Mouse (Mus musculus): ENCODE data around the gene Ccdc58. TPM values are rescaled to one million over a fixed set of nuclear protein-coding genes. Genes with fewer than 3 reads are reported as not detected.
"Not testable (repeated sequence)": the region's sequence is repeated elsewhere in the genome, so short reads cannot be mapped to it uniquely, and the experiment has no call there.

The Ccdc58 gene
- polyA plus RNA-seq, 1 experiment, result 21.3 TPM

- no peak for DNase-seq
- TF ChIP-seq POLR2A (IDR thresholded peaks at IDR 0.05; ENCODE audit: low read depth, low read length) (no peak), CTCF (conservative IDR thresholded peaks at IDR 0.05; ENCODE audit: insufficient read depth, insufficient read length, low read depth, low read length) (no peak)
- Histone ChIP-seq H3K27me3 (replicated peaks; ENCODE audit: control insufficient read depth, insufficient read depth, low read length) (no peaks in the 10 kb centered on the region), H3K27ac (ENCODE audit: insufficient read depth, low read depth, low read length) (no peak overlapping the region), H3K36me3 (ENCODE audit: control insufficient read depth, insufficient read depth, low read length) (no peaks in the 10 kb centered on the region), H3K4me1 (ENCODE audit: control insufficient read depth, insufficient read depth, low read length) (no peaks in the 10 kb centered on the region), H3K4me3 (ENCODE audit: insufficient read depth, low read depth, low read length) (no peak overlapping the region)
- WGBS, result 92% methylated on average over 3 of the region's 3 CpGs
Observed at GRCm38 (mm10) chr16:36074772-36075171, 3.3 kb downstream of the Ccdc58 start.

DNA sequence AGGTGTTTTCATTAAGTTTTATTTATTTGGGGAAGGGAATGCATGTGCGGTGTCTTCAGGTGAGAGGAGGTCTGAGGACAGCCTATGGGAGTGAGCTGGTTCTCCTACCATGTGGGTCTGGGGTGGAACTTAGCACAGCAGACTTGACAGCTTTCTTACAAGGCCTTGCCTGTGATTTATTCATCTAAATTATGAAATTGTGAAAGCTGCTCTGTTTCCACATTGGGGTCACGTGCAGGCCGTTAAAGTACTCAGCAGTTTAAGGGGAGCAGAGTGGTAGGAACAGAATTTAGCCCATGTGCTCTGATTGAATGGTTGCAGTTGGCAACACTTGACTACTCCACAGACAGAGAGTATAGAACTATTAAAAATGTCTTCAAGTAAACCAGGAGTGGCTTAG, 8.4 kb downstream of the Ccdc58 start:
- WGBS, result 94% methylated on average over 3 of the region's 3 CpGs
- no peak for DNase-seq
- H3K36me3 ChIP-seq (ENCODE audit: control insufficient read depth, insufficient read depth, low read length), result no peaks in the 10 kb centered on the region
- no peaks in the 10 kb centered on the region for H3K4me1 ChIP-seq (ENCODE audit: control insufficient read depth, insufficient read depth, low read length)
- no peaks in the 10 kb centered on the region for H3K27me3 ChIP-seq (replicated peaks; ENCODE audit: control insufficient read depth, insufficient read depth, low read length)
- no peak overlapping the region for H3K27ac ChIP-seq (ENCODE audit: insufficient read depth, low read depth, low read length)
- no peak overlapping the region for H3K4me3 ChIP-seq (ENCODE audit: insufficient read depth, low read depth, low read length)
- no peak for TF ChIP-seq CTCF (conservative IDR thresholded peaks at IDR 0.05; ENCODE audit: insufficient read depth, insufficient read length, low read depth, low read length)

DNA sequence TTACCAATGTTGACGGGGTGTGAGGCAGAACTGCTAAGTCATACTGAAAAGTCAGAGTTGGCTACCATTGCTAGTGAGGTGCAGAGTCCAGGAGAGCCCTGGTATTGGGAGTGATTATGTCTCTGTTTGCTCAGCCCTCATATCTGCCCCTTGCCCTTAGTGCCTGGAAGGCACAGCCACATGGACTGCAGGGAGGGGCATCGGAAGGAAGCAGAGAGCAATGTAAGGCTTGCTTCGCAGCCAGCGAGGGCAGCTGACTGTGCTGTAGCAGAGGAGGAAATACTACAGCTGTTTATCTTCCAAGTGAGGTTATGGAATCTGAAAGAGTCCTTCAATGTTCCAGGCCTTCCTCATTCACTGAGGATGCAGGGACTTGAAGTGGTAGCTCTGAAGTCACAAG, 16.4 kb downstream of the Ccdc58 start:
- 38% methylated on average over 4 of the region's 4 CpGs for WGBS
- DNase-seq, result peak; percentile 74
- no peak overlapping the region for H3K27ac ChIP-seq (ENCODE audit: insufficient read depth, low read depth, low read length)

DNA sequence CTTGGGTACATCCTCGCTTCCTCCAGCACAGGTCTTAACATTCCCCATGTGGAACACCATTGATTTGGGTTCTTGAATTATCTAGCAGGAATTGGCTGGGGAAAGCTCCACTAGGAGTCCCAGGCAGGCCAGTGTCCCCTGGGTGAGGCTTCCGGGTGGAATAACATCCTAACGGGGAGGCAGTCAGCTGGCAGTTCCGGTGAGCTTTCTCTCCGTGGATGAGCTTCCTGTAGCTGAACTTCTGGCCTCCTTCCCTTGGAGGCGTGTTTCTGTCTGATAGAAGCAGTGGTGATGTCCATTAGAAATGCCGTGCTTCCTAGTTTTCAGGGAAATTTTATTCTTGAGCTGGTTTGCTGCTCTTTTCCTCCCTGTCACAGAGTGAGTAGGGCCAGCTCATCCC, 17.6 kb downstream of the Ccdc58 start:
- Histone ChIP-seq H3K27ac (ENCODE audit: insufficient read depth, low read depth, low read length) (no peak overlapping the region), H3K27me3 (replicated peaks; ENCODE audit: control insufficient read depth, insufficient read depth, low read length) (no peaks in the 10 kb centered on the region), H3K36me3 (ENCODE audit: control insufficient read depth, insufficient read depth, low read length) (no peaks in the 10 kb centered on the region), H3K4me1 (ENCODE audit: control insufficient read depth, insufficient read depth, low read length) (peaks cover 3% of the 10 kb centered on the region; the same call in 1 of the 2 replicates), H3K4me3 (ENCODE audit: insufficient read depth, low read depth, low read length) (no peak overlapping the region)
- WGBS, result 53% methylated on average over 7 of the region's 7 CpGs
- TF ChIP-seq CTCF (conservative IDR thresholded peaks at IDR 0.05; ENCODE audit: insufficient read depth, insufficient read length, low read depth, low read length) (no peak), POLR2A (IDR thresholded peaks at IDR 0.05; ENCODE audit: low read depth, low read length) (no peak)
- peak; percentile 64 for DNase-seq

More for the DNA sequence above, 16.4 kb downstream of the Ccdc58 start:
- Histone ChIP-seq H3K36me3 (ENCODE audit: control insufficient read depth, insufficient read depth, low read length) (no peaks in the 10 kb centered on the region), H3K4me3 (ENCODE audit: insufficient read depth, low read depth, low read length) (no peak overlapping the region), H3K27me3 (replicated peaks; ENCODE audit: control insufficient read depth, insufficient read depth, low read length) (no peaks in the 10 kb centered on the region), H3K4me1 (ENCODE audit: control insufficient read depth, insufficient read depth, low read length) (peaks cover 3% of the 10 kb centered on the region; the same call in 1 of the 2 replicates)
- TF ChIP-seq POLR2A (IDR thresholded peaks at IDR 0.05; ENCODE audit: low read depth, low read length), result no peak
- TF ChIP-seq CTCF (conservative IDR thresholded peaks at IDR 0.05; ENCODE audit: insufficient read depth, insufficient read length, low read depth, low read length), result no peak

- Histone ChIP-seq H3K4me1 (ENCODE audit: control insufficient read depth, insufficient read depth, low read length) (peaks cover 3% of the 10 kb centered on the region; the same call in 1 of the 2 replicates), H3K27ac (ENCODE audit: insufficient read depth, low read depth, low read length) (peak overlapping the region; percentile 33; the same call in 1 of the 2 replicates), H3K36me3 (ENCODE audit: control insufficient read depth, insufficient read depth, low read length) (no peaks in the 10 kb centered on the region), H3K4me3 (ENCODE audit: insufficient read depth, low read depth, low read length) (no peak overlapping the region), H3K27me3 (replicated peaks; ENCODE audit: control insufficient read depth, insufficient read depth, low read length) (no peaks in the 10 kb centered on the region)
- DNase-seq, result peak; percentile 79
- TF ChIP-seq CTCF (conservative IDR thresholded peaks at IDR 0.05; ENCODE audit: insufficient read depth, insufficient read length, low read depth, low read length), result peak; percentile 50
- no peak for TF ChIP-seq POLR2A (IDR thresholded peaks at IDR 0.05; ENCODE audit: low read depth, low read length)
- 40% methylated on average over 8 of the region's 8 CpGs for WGBS
Observed at GRCm38 (mm10) chr16:36089850-36090616, 18.5 kb downstream of the Ccdc58 start.

DNA sequence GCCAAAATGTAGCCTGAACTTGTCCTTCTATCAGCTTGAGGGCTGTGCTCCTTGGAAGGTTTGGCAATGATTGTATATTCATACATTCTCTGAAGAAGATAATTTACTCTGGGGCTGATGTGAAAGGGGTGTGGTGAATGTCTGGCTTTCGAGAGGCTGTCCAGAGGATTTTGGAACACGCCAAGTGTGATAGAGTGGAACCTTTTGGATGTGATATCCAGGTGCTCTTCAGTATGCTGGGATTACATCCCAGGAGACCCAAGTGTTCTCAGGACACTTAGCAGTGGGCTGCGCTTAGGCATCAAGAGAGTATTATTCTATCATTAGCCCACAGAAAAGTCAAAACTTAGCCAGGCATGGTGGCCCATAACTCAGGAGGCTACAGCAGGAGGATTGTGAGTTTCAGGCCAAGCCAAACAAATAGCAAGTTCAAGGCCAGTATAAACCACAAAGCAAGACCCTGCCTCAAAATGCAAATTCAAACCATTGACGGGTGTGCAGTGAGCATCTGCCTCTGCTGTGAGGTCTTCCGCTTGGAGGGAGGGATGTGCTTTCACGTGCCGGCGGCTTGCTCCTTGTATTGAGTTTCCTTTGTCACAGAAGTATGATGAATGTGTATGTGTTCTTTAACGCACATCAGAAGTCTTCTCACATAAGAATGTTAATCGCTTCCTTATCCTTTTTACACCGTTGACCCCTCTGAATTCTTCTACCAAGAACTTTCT, 19.5 kb downstream of the Ccdc58 start:
- WGBS, result 86% methylated on average over 11 of the region's 11 CpGs
- Histone ChIP-seq H3K27me3 (replicated peaks; ENCODE audit: control insufficient read depth, insufficient read depth, low read length) (no peaks in the 10 kb centered on the region), H3K27ac (ENCODE audit: insufficient read depth, low read depth, low read length) (no peak overlapping the region), H3K4me3 (ENCODE audit: insufficient read depth, low read depth, low read length) (no peak overlapping the region), H3K4me1 (ENCODE audit: control insufficient read depth, insufficient read depth, low read length) (peaks cover 3% of the 10 kb centered on the region; the same call in 1 of the 2 replicates), H3K36me3 (ENCODE audit: control insufficient read depth, insufficient read depth, low read length) (no peaks in the 10 kb centered on the region)
- TF ChIP-seq CTCF (conservative IDR thresholded peaks at IDR 0.05; ENCODE audit: insufficient read depth, insufficient read length, low read depth, low read length) (no peak), POLR2A (IDR thresholded peaks at IDR 0.05; ENCODE audit: low read depth, low read length) (no peak)
- DNase-seq, result no peak

GRCm38 (mm10) chr16:36094079-36094478, 22.6 kb downstream of the Ccdc58 start:
- Histone ChIP-seq H3K36me3 (ENCODE audit: control insufficient read depth, insufficient read depth, low read length) (no peaks in the 10 kb centered on the region), H3K4me1 (ENCODE audit: control insufficient read depth, insufficient read depth, low read length) (peaks cover 3% of the 10 kb centered on the region; the same call in 1 of the 2 replicates), H3K4me3 (ENCODE audit: insufficient read depth, low read depth, low read length) (no peak overlapping the region), H3K27me3 (replicated peaks; ENCODE audit: control insufficient read depth, insufficient read depth, low read length) (no peaks in the 10 kb centered on the region), H3K27ac (ENCODE audit: insufficient read depth, low read depth, low read length) (no peak overlapping the region)
- TF ChIP-seq CTCF (conservative IDR thresholded peaks at IDR 0.05; ENCODE audit: insufficient read depth, insufficient read length, low read depth, low read length) (no peak), POLR2A (IDR thresholded peaks at IDR 0.05; ENCODE audit: low read depth, low read length) (no peak)
- WGBS, result 83% methylated on average over 3 of the region's 3 CpGs
- no peak for DNase-seq

DNA sequence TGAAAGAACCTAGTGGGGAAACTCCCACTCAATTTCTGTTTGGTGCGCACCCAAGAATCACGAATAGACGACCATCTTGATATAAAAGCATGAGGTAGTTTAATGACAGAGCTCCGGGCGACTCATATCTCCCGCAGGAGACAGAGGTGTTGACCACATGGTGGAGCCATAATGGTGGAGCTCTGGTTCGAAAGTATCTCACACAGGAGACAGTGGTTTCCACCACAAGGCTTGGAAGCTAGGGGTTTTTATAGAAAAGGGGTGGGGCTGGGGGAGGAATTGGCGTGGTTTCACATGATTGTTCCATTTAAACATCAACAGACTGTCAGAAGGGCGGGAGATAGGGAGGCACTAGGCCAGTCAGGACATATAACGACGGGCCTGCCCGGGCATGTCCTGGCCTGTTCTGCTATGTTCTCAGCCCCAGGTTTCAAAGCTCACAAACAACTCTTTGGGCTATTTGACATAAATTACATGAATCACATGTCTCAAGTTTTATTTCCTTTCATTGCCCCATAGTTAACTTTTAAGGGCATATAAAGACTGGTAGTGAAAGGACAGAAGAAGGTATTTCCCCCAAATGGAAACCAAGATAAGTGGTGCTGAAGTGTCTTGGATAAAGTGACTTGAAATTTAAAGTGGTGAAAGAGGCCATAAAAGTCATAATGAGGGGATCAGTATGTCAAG, 26.5 kb downstream of the Ccdc58 start:
- 93% methylated on average over 12 of the region's 12 CpGs for WGBS
- not testable (repeated sequence) for H3K4me1 ChIP-seq (ENCODE audit: control insufficient read depth, insufficient read depth, low read length); H3K27ac ChIP-seq (ENCODE audit: insufficient read depth, low read depth, low read length); H3K27me3 ChIP-seq (replicated peaks; ENCODE audit: control insufficient read depth, insufficient read depth, low read length); DNase-seq; H3K4me3 ChIP-seq (ENCODE audit: insufficient read depth, low read depth, low read length); H3K36me3 ChIP-seq (ENCODE audit: control insufficient read depth, insufficient read depth, low read length)
